Mouse (Mus musculus) liver, embryonic 16.5 days (tissue): ENCODE results near the gene Olfr18. TPM values are rescaled to one million over a fixed set of nuclear protein-coding genes. Genes with fewer than 3 reads are reported as not detected.
A peak's percentile ranks its signal among the peaks of the same experiment; 100 is the strongest.
"Not testable (repeated sequence)": the region's sequence is repeated elsewhere in the genome, so short reads cannot be mapped to it uniquely, and the experiment has no call there.

Experiments
- ATAC-seq: fragments of 200-750 bp; cut with Nextera tagmentation; 2 replicates; pipeline ENCODE4 v1.8.0; 2017; ENCODE audit warnings: low read depth, mild to moderate bottlenecking, moderate number of reproducible peaks, moderate library complexity
- H3K27ac ChIP-seq: fragments of 300-500 bp; sonication (generic); 2 replicates; pipeline ENCODE4 v1.5.1; 2014; ENCODE audit warnings: mild to moderate bottlenecking, low read length
- H3K27me3 ChIP-seq: fragments of 300-500 bp; sonication (generic); 2 replicates; pipeline ENCODE4 v1.6.1; 2014; ENCODE audit warnings: low read depth, low read length, mixed read lengths; ENCODE audit not compliant: control insufficient read depth, insufficient read depth
- H3K36me3 ChIP-seq: fragments of 300-500 bp; sonication (generic); 2 replicates; pipeline ENCODE4 v1.6.1; 2014; ENCODE audit warnings: mild to moderate bottlenecking; ENCODE audit not compliant: control insufficient read depth, insufficient read depth
- H3K4me1 ChIP-seq: fragments of 300-500 bp; sonication (generic); 2 replicates; pipeline ENCODE4 v1.6.1; 2014; ENCODE audit warnings: low read depth, low read length, mixed read lengths; ENCODE audit not compliant: control insufficient read depth
- H3K4me2 ChIP-seq: fragments of 300-500 bp; sonication (generic); 2 replicates; pipeline ENCODE4 v1.6.1; 2014; ENCODE audit warnings: low read depth, low read length, mixed read lengths
- H3K4me3 ChIP-seq: fragments of 300-500 bp; sonication (generic); 2 replicates; pipeline ENCODE4 v1.5.1; 2014; ENCODE audit warnings: low read depth, mild to moderate bottlenecking, low read length
- H3K9ac ChIP-seq: fragments of 300-500 bp; sonication (generic); 2 replicates; pipeline ENCODE4 v1.6.1; 2014; ENCODE audit warnings: low read depth, low read length
- H3K9me3 ChIP-seq: fragments of 300-500 bp; sonication (generic); replicated peaks from 2 replicates; pipeline ENCODE4 v1.6.1; 2016; ENCODE audit warnings: low read length; ENCODE audit not compliant: control insufficient read depth
- WGBS: fragments of 180-500 bp; shearing (Covaris S2); extraction: QIAGEN DNeasy Blood & Tissue Kit; methylation state at CpG from one replicate; pipeline ENCODE4 v1.1.7; 2014; ENCODE audit not compliant: insufficient replicate concordance; 5-methylcytosine and 5-hydroxymethylcytosine counted together
- polyA plus RNA-seq: library from polyadenylated mRNA; unstranded; fragments of >200 nt; fragmentation: Nextera tagmentation; extraction: Ambion mirVana; gene quantifications from 2 replicates; pipeline ENCODE4 v1.2.1, GENCODE M21; 2015

The Olfr18 gene
- not detected in 2 replicates for polyA plus RNA-seq

DNA sequence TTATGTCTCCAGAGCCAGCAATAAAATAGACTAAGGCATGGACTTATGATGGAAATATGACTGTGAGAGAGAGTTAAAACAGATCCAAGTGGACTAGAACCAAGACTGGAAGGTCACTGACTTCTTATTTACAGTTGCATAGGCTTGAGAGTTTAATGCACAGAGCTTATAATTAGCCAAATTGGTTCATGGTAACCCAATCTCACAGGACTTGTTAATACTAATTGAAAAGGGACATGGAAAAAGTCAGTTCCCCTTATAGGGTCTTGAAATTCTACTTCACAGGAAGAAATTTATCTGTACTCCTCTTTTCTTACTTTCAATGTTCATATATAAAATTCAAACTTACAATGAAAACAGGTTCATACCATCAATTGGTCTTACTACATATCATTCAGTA, at the start of gene Olfr18:
Gene Olfr18, minus strand, starts transcription at position 101 of the 400 bp plus-strand sequence.
- Histone ChIP-seq H3K4me1 (no peaks in the 10 kb centered on the region), H3K9me3 (no peaks in the 10 kb centered on the region), H3K27me3 (no peaks in the 10 kb centered on the region), H3K36me3 (no peaks in the 10 kb centered on the region), H3K27ac (no peak within 1 kb of the TSS), H3K4me3 (no peak within 1 kb of the TSS), H3K9ac (no peak within 1 kb of the TSS), H3K4me2 (no peak within 1 kb of the TSS)
- no peak for ATAC-seq

DNA sequence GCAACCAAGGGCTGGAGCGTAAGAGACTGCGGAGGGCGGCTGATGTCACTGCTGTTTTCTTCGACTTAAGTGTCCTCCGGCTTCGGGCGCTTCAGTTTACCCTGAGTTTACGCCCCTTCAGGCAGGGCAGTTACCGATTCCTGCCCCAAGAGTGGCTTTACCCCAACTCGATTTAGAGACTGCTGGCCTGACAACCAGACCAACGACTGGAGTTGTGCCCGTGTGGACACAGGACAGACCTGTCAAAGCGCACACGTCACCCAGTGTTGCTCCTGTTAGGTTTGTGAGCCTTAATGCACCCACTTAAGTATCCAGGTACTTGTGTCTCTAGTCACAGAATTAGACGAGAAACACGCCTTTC, 49.4 kb upstream of the Olfr18 start:
- Histone ChIP-seq H3K27ac (peak overlapping the region; percentile 13; the same call in 1 of the 2 replicates), H3K9me3 (no peaks in the 10 kb centered on the region), H3K36me3 (no peaks in the 10 kb centered on the region), H3K4me2 (peak overlapping the region; percentile 65), H3K9ac (peak overlapping the region; percentile 71), H3K4me3 (peak overlapping the region; percentile 66), H3K27me3 (no peaks in the 10 kb centered on the region), H3K4me1 (no peaks in the 10 kb centered on the region)
- 11% methylated on average over 16 of the region's 16 CpGs for WGBS
- ATAC-seq = peak; percentile 49

DNA sequence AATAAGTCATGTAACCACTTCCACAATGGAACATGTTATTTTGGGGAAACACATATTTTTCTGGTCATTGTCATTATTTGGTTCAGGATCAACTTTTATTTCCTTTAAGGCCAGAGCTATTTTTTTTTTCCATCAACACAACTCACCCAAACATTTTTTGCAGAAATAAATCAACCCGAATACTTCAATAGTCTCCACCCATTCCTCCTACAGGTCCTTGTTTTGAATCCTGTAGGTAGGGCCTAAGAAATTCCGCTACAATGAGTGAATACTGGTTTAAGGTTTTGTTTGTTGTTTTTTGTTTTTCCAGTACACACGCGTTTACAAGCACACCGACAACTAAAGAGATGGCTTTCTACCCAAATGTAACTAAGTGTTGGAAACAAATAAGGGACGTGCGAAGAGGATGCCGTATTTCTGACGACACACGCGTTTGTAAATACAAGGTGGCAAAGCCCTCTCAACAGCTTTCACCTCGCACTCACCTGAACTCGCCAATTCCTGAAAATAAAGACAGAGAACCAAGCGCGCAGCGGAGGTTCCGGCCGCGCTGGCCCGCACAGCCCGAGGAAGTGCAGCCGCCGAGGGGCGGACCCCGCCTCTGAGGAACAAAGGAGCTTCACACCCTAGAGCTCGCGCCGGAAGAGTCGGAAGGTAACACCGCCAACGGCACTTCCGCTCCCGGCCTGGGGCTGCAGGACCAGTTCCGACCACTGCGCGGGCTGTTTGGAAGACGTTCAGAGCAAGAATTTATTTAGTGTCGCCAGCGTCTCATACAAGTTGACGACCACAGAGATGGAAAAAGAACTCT, 48.8 kb upstream of the Olfr18 start, which contains the start of gene Zfp560:
Gene Zfp560, minus strand, starts transcription at position 646 of the 811 bp plus-strand sequence.
- no peaks in the 10 kb centered on the region for H3K4me1 ChIP-seq
- peak within 1 kb of the TSS; percentile 71 for H3K9ac ChIP-seq
- peak within 1 kb of the TSS; percentile 66 for H3K4me3 ChIP-seq
- no peaks in the 10 kb centered on the region for H3K9me3 ChIP-seq
- H3K27me3 ChIP-seq = no peaks in the 10 kb centered on the region
- H3K4me2 ChIP-seq = peak within 1 kb of the TSS; percentile 65
- ATAC-seq = peak; percentile 100
- 2% methylated on average over 40 of the region's 40 CpGs for WGBS
- H3K27ac ChIP-seq = peak within 1 kb of the TSS; percentile 13; the same call in 1 of the 2 replicates
- no peaks in the 10 kb centered on the region for H3K36me3 ChIP-seq

DNA sequence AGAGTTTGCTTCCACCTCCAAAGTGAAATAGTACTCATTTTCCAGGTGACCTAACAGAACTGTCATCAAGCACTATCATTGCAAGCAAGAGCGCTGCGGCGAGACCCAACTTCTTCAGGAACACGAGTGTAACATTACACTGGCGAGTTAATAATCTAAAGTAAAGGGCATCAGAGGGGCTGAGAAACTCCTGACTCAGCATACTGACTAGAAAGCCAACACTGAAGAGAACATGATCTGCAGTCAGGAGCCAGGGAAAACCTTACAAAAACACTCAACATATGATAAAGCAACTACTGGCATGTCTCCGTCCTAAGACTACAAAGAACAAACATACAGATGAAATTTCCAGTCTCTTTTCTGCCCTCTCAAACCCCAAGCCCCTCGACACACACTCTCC, 47.8 kb upstream of the Olfr18 start:
- H3K4me2 ChIP-seq = no peak overlapping the region; the same call in 1 of the 2 replicates
- 77% methylated on average over 7 of the region's 7 CpGs for WGBS

DNA sequence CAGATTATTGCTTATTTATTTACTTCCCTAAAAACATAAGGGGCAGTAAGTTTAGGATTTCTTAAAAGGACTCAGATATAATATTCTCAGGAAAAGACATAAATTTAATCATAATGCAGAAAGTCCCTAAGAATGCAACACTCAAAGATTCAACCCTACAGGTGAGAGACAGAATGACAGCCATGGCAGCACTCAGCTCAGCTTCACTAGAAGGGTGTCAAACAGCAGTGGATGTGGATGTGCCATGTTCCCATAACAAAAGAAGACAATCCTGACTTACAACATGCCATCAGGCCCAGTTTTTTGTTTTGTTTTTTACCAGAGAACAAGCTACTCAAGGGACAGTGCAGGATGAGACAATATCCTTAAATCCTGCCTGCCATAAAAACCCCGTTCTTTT, 38.8 kb upstream of the Olfr18 start:
- H3K27me3 ChIP-seq = no peaks in the 10 kb centered on the region
- no peaks in the 10 kb centered on the region for H3K9me3 ChIP-seq
- no peaks in the 10 kb centered on the region for H3K4me1 ChIP-seq
- no peak overlapping the region for H3K4me2 ChIP-seq
- no peak overlapping the region for H3K9ac ChIP-seq
- H3K4me3 ChIP-seq = no peak overlapping the region
- WGBS = 88% methylated on average over 1 of the region's 1 CpGs
- ATAC-seq = no peak
- no peaks in the 10 kb centered on the region for H3K36me3 ChIP-seq
- H3K27ac ChIP-seq = no peak overlapping the region

More for the DNA sequence above, 47.8 kb upstream of the Olfr18 start:
- Histone ChIP-seq H3K4me3 (no peak overlapping the region), H3K4me1 (no peaks in the 10 kb centered on the region), H3K27me3 (no peaks in the 10 kb centered on the region), H3K9me3 (no peaks in the 10 kb centered on the region), H3K9ac (no peak overlapping the region), H3K36me3 (no peaks in the 10 kb centered on the region), H3K27ac (no peak overlapping the region)
- no peak for ATAC-seq

DNA sequence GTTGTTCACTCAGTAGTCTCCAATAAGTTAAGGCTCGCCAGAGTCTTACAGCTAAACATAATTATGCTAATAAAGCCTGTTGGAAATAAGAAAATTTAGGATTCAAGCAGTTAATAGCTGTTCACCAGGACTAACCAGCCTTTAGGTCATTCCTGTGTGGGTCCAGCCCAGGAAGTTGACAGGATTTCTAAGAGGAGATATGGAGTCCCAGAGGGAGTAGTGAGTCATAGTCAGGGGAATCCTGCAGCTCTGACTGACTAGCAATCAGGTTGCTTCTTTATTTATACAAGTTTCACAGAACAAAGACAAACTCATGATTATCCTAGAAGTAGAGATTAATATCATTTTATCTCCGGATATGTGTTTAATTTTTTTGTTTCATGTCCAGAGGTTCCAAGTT, 31.4 kb upstream of the Olfr18 start:
- Histone ChIP-seq H3K9me3 (no peaks in the 10 kb centered on the region), H3K36me3 (no peaks in the 10 kb centered on the region), H3K4me3 (no peak overlapping the region), H3K4me1 (no peaks in the 10 kb centered on the region), H3K27me3 (no peaks in the 10 kb centered on the region), H3K27ac (no peak overlapping the region), H3K9ac (no peak overlapping the region), H3K4me2 (no peak overlapping the region)
- no peak for ATAC-seq
- WGBS = 63% methylated on average over 2 of the region's 2 CpGs

DNA sequence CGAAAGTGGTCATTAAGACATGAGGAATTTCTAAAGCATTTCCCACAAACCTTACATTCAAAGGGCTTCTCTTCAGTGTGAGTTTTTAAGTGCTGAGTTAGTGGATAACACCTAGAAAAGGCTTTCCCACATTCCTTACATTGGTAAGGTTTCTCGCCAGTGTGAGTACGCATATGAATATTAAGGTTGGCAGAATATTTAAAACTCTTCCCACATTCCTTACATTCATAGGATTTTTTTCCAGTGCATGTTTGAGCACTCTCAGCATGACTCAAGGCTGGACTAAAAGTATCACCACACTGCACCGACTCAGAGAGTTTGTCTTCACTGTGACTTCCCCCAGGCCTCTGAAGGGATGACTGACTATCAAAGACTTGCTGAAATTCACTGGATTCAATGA, 12.6 kb upstream of the Olfr18 start:
- 79% methylated on average over 4 of the region's 4 CpGs for WGBS
- no peak overlapping the region for H3K4me3 ChIP-seq
- H3K36me3 ChIP-seq = peaks cover 9% of the 10 kb centered on the region; the same call in 1 of the 2 replicates
- no peak overlapping the region for H3K4me2 ChIP-seq
- no peak overlapping the region for H3K27ac ChIP-seq
- no peaks in the 10 kb centered on the region for H3K9me3 ChIP-seq
- H3K27me3 ChIP-seq = no peaks in the 10 kb centered on the region
- no peak for ATAC-seq
- H3K9ac ChIP-seq = no peak overlapping the region
- H3K4me1 ChIP-seq = no peaks in the 10 kb centered on the region

DNA sequence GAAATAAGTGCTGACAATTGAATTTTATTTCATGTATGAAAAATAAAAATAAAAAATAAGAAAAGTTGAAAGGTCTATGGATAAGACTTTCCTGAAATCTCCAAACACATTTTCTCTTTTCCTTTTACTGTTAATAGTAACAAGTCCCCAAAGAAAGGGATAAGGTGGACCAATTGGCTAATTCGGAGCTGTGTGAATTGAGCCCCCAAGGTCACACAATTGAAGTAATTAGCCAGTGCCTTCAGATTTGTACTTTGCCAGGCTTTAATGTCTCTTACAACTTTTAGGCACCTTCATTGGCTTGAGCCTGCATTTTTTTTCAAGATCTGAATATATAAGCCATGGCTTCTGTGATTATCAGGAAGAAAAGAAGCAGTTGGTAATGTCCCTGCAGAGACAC, 37.7 kb downstream of the Olfr18 start, which contains the start of gene Olfr873:
Gene Olfr873, plus strand, starts transcription at position 301 of the 400 bp plus-strand sequence.
- no peak within 1 kb of the TSS for H3K4me2 ChIP-seq
- H3K36me3 ChIP-seq = no peaks in the 10 kb centered on the region
- no peaks in the 10 kb centered on the region for H3K9me3 ChIP-seq
- H3K4me3 ChIP-seq = no peak within 1 kb of the TSS
- no peak for ATAC-seq
- H3K4me1 ChIP-seq = no peaks in the 10 kb centered on the region
- H3K9ac ChIP-seq = no peak within 1 kb of the TSS
- H3K27ac ChIP-seq = no peak within 1 kb of the TSS
- WGBS = 52% methylated on average over 1 of the region's 1 CpGs
- H3K27me3 ChIP-seq = no peaks in the 10 kb centered on the region

DNA sequence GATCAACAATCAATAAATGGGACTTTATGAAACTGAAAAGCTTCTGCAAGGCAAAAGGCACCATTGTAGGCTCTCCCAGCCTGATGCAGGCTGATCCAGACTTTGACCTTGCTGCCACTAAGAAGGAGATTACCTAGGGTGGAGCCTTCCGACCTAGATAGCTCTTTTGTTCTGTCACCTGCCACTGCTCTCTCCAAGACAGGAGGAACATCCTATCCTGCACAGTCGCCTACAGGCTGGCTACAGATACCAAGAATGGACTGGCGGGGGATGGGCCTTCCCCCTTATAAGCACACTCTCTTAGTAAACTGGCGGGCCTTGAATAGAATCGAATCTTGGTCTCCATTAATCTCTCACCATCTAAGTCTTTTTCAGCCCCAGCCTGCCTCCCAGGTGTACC, 40.3 kb downstream of the Olfr18 start:
- 58% methylated on average over 5 of the region's 5 CpGs for WGBS
- not testable (repeated sequence) for H3K4me3 ChIP-seq

More for the DNA sequence above, 40.3 kb downstream of the Olfr18 start:
- not testable (repeated sequence) for H3K9me3 ChIP-seq, ATAC-seq, H3K27me3 ChIP-seq, H3K4me2 ChIP-seq, H3K4me1 ChIP-seq, H3K9ac ChIP-seq, H3K36me3 ChIP-seq, H3K27ac ChIP-seq
